Mouse (Mus musculus) midbrain, embryonic 15.5 days (tissue): ENCODE data around the gene Slain1. TPM values are rescaled to one million over a fixed set of nuclear protein-coding genes. Genes with fewer than 3 reads are reported as not detected.
A peak's percentile ranks its signal among the peaks of the same experiment; 100 is the strongest.

ENCODE experiments used
- ATAC-seq: fragments of 200-750 bp; cut with Nextera tagmentation; replicated peaks from 2 replicates; pipeline ENCODE4 v1.8.0; 2017; ENCODE audit warnings: moderate TSS enrichment
- H3K27ac ChIP-seq: fragments of 300-500 bp; sonication (generic); 2 replicates; pipeline ENCODE4 v1.5.1; 2015; ENCODE audit warnings: mild to moderate bottlenecking, inconsistent platforms
- H3K27me3 ChIP-seq: fragments of 300-500 bp; sonication (generic); replicated peaks from 2 replicates; pipeline ENCODE4 v1.6.1; 2015; ENCODE audit warnings: inconsistent platforms
- H3K36me3 ChIP-seq: fragments of 300-500 bp; sonication (generic); replicated peaks from 2 replicates; pipeline ENCODE4 v1.6.1; 2015; ENCODE audit warnings: inconsistent platforms
- H3K4me1 ChIP-seq: fragments of 300-500 bp; sonication (generic); 2 replicates; pipeline ENCODE4 v1.6.1; 2015; ENCODE audit warnings: inconsistent platforms
- H3K4me2 ChIP-seq: fragments of 300-500 bp; sonication (generic); 2 replicates; pipeline ENCODE4 v1.6.1; 2015; ENCODE audit warnings: inconsistent platforms, mild to moderate bottlenecking, moderate library complexity
- H3K4me3 ChIP-seq: fragments of 300-500 bp; sonication (generic); 2 replicates; pipeline ENCODE4 v1.5.1; 2015; ENCODE audit warnings: mild to moderate bottlenecking, inconsistent platforms
- H3K9ac ChIP-seq: fragments of 300-500 bp; sonication (generic); 2 replicates; pipeline ENCODE4 v1.6.1; 2015; ENCODE audit warnings: mild to moderate bottlenecking, inconsistent platforms
- H3K9me3 ChIP-seq: fragments of 300-500 bp; sonication (generic); 2 replicates; pipeline ENCODE4 v1.6.1; 2016; ENCODE audit warnings: inconsistent platforms
- WGBS: fragments of 180-500 bp; shearing (Covaris S2); methylation state at CpG from one replicate; pipeline ENCODE4 v1.1.7; 2015; ENCODE audit warnings: mixed read lengths; 5-methylcytosine and 5-hydroxymethylcytosine counted together
- polyA plus RNA-seq: library from polyadenylated mRNA; unstranded; fragments of >200 nt; fragmentation: Nextera tagmentation; extraction: Ambion mirVana; gene quantifications from 2 replicates; pipeline ENCODE4 v1.2.1, GENCODE M21; 2015

Slain1 gene
- polyA plus RNA-seq, 1 experiment from 2014 or later, result 21.7 TPM

GRCm38 (mm10) chr14:103679395-103680217, 29.6 kb downstream of the Slain1 start:
- peak overlapping the region; percentile 26 for H3K4me2 ChIP-seq
- no peaks in the 10 kb centered on the region for H3K27me3 ChIP-seq
- WGBS, result 15% methylated on average over 18 of the region's 18 CpGs
- peak; percentile 65 for ATAC-seq
- H3K4me3 ChIP-seq, result no peak overlapping the region
- H3K4me1 ChIP-seq, result peaks cover 54% of the 10 kb centered on the region
- peak overlapping the region; percentile 66 for H3K27ac ChIP-seq
- H3K36me3 ChIP-seq, result no peaks in the 10 kb centered on the region
- H3K9ac ChIP-seq, result no peak overlapping the region
- H3K9me3 ChIP-seq, result no peaks in the 10 kb centered on the region

DNA sequence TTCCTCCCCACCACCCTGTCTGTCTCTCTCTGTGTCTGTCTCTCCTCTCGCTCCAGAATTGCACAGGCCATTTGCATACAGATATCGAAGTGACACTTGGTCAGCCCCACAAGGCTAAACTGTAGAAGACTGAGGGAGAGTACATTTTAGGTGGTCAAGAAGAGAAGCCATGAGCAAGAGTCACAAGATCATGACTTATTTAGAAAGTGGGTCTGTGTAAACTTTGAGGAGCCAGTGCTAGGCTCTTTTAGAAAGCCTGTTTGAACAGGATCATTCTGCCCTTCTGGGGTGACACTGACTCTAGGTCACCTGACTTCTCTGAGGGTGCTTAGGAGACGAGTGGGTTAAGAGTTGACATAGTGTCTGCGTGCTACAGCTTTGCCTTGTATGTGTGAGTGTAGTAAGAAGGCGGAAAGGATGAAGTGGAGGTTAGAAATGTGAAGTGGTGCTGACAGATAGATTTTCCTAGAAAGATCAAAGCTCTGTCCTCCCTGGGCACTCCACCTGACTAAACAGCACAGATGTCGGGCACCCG, 30.3 kb downstream of the Slain1 start:
- H3K27ac ChIP-seq, result peak overlapping the region; percentile 66; the same call in 1 of the 2 replicates
- WGBS, result 51% methylated on average over 7 of the region's 7 CpGs
- H3K27me3 ChIP-seq, result no peaks in the 10 kb centered on the region
- H3K9ac ChIP-seq, result no peak overlapping the region
- H3K4me3 ChIP-seq, result no peak overlapping the region
- H3K9me3 ChIP-seq, result no peaks in the 10 kb centered on the region
- peaks cover 54% of the 10 kb centered on the region for H3K4me1 ChIP-seq
- peak; percentile 28; the same call in 1 of the 2 replicates for ATAC-seq
- peak overlapping the region; percentile 26 for H3K4me2 ChIP-seq
- no peaks in the 10 kb centered on the region for H3K36me3 ChIP-seq

GRCm38 (mm10) chr14:103682633-103683390, 32.8 kb downstream of the Slain1 start:
- H3K4me1 ChIP-seq, result peaks cover 54% of the 10 kb centered on the region
- H3K4me2 ChIP-seq, result no peak overlapping the region
- WGBS, result 28% methylated on average over 9 of the region's 9 CpGs
- H3K36me3 ChIP-seq, result 0 out of 2 replicates have a peak, but pooled peaks cover 9% of the 10 kb centered on the region
- ATAC-seq, result no peak
- no peak overlapping the region for H3K27ac ChIP-seq
- H3K4me3 ChIP-seq, result no peak overlapping the region
- H3K9me3 ChIP-seq, result no peaks in the 10 kb centered on the region
- H3K27me3 ChIP-seq, result no peaks in the 10 kb centered on the region
- no peak overlapping the region for H3K9ac ChIP-seq

- Histone ChIP-seq H3K36me3 (peaks cover 18% of the 10 kb centered on the region; the same call in 1 of the 2 replicates), H3K9ac (no peak overlapping the region), H3K4me1 (peaks cover 16% of the 10 kb centered on the region), H3K4me2 (no peak overlapping the region), H3K9me3 (no peaks in the 10 kb centered on the region), H3K27ac (no peak overlapping the region), H3K4me3 (no peak overlapping the region), H3K27me3 (no peaks in the 10 kb centered on the region)
- no peak for ATAC-seq
- 98% methylated on average over 2 of the region's 2 CpGs for WGBS
Measured at GRCm38 (mm10) chr14:103686994-103687393, 37.0 kb downstream of the Slain1 start.

GRCm38 (mm10) chr14:103694295-103694694, 44.3 kb downstream of the Slain1 start:
- WGBS, result 46% methylated on average over 1 of the region's 1 CpGs
- H3K4me3 ChIP-seq, result no peak overlapping the region
- H3K9ac ChIP-seq, result no peak overlapping the region
- H3K4me2 ChIP-seq, result no peak overlapping the region
- peaks cover 19% of the 10 kb centered on the region for H3K36me3 ChIP-seq
- H3K4me1 ChIP-seq, result no peaks in the 10 kb centered on the region
- no peaks in the 10 kb centered on the region for H3K27me3 ChIP-seq
- ATAC-seq, result peak; percentile 57
- H3K9me3 ChIP-seq, result no peaks in the 10 kb centered on the region
- H3K27ac ChIP-seq, result no peak overlapping the region

- H3K9me3 ChIP-seq, result no peaks in the 10 kb centered on the region
- H3K4me1 ChIP-seq, result no peaks in the 10 kb centered on the region
- H3K9ac ChIP-seq, result no peak overlapping the region
- H3K27ac ChIP-seq, result no peak overlapping the region
- 92% methylated on average over 3 of the region's 3 CpGs for WGBS
- no peak overlapping the region for H3K4me3 ChIP-seq
- peaks cover 22% of the 10 kb centered on the region for H3K36me3 ChIP-seq
- no peak overlapping the region for H3K4me2 ChIP-seq
- no peaks in the 10 kb centered on the region for H3K27me3 ChIP-seq
- no peak for ATAC-seq
Measured at GRCm38 (mm10) chr14:103695620-103696019, 45.6 kb downstream of the Slain1 start.

DNA sequence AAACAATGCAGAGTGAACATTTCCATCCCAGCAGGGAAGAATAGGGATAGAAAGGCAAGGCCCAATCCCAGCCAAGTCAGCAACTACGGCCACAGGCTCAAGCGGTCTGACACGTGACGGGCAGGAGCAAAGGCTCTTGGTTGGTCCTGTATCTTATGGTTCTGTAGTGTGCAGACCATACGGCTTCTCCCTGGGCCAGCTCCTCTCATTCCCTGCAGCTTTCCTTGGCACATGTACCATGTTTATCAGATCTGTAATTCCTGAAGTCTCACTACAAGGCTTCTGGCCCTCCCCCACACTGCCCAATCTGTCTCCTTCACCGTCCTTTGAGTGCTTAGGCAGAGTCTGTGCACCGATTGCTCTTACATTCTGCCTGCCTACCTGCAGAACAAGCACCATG, 47.1 kb downstream of the Slain1 start:
- WGBS, result 93% methylated on average over 7 of the region's 7 CpGs
- ATAC-seq, result no peak
- no peak overlapping the region for H3K4me3 ChIP-seq
- H3K9ac ChIP-seq, result no peak overlapping the region
- H3K4me1 ChIP-seq, result no peaks in the 10 kb centered on the region
- H3K27me3 ChIP-seq, result no peaks in the 10 kb centered on the region
- H3K9me3 ChIP-seq, result no peaks in the 10 kb centered on the region
- H3K27ac ChIP-seq, result no peak overlapping the region
- no peak overlapping the region for H3K4me2 ChIP-seq
- peaks cover 26% of the 10 kb centered on the region for H3K36me3 ChIP-seq

DNA sequence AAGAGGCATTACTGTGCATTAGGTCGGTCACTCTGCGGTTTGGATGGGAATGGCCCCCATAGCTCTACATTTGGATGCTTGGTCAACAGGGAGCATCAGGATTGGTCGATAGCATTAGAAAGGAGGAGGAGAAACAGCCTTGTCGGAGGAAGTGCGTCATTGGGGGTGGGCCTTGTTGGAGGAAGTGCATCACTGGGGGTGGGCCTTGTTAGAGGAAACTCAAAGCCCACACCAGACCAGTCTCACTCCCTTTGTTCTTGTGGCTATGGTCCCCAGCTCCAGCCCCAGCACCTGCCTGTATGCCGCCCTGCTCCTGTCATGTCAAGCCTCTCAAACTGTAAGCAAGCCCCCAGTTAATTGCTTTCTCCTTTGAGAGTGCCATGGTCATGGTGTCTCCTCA, 49.3 kb downstream of the Slain1 start:
- 96% methylated on average over 6 of the region's 6 CpGs for WGBS
- no peaks in the 10 kb centered on the region for H3K27me3 ChIP-seq
- H3K9me3 ChIP-seq, result no peaks in the 10 kb centered on the region
- H3K36me3 ChIP-seq, result peaks cover 42% of the 10 kb centered on the region
- ATAC-seq, result no peak
- H3K27ac ChIP-seq, result no peak overlapping the region
- no peak overlapping the region for H3K4me3 ChIP-seq
- no peaks in the 10 kb centered on the region for H3K4me1 ChIP-seq
- no peak overlapping the region for H3K9ac ChIP-seq
- H3K4me2 ChIP-seq, result no peak overlapping the region

DNA sequence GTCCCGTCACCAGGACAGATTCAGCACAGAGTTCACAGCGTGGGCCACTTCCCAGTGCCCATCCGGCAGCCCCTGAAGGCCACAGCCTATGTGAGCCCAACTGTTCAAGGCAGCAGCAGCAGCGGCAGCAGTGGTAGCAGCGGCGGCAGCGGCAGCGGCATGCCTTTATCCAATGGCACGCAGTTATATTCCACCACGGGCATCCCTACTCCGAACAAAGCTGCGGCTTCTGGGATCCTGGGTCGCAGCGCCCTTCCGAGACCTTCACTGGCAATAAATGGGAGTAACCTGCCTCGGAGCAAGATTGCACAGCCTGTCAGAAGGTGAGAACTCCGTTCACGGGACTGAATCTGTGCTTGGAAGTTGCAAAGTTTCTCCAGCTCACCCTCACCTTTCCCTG, 52.5 kb downstream of the Slain1 start:
- H3K4me3 ChIP-seq, result no peak overlapping the region
- H3K27me3 ChIP-seq, result no peaks in the 10 kb centered on the region
- H3K36me3 ChIP-seq, result peaks cover 30% of the 10 kb centered on the region
- ATAC-seq, result no peak
- no peaks in the 10 kb centered on the region for H3K4me1 ChIP-seq
- H3K9me3 ChIP-seq, result no peaks in the 10 kb centered on the region
- no peak overlapping the region for H3K9ac ChIP-seq
- H3K27ac ChIP-seq, result no peak overlapping the region
- WGBS, result 96% methylated on average over 18 of the region's 18 CpGs
- no peak overlapping the region for H3K4me2 ChIP-seq

- no peak overlapping the region for H3K4me2 ChIP-seq
- H3K36me3 ChIP-seq, result peaks cover 25% of the 10 kb centered on the region
- no peak overlapping the region for H3K4me3 ChIP-seq
- H3K27me3 ChIP-seq, result no peaks in the 10 kb centered on the region
- H3K9ac ChIP-seq, result no peak overlapping the region
- ATAC-seq, result no peak
- no peaks in the 10 kb centered on the region for H3K4me1 ChIP-seq
- H3K9me3 ChIP-seq, result no peaks in the 10 kb centered on the region
- WGBS, result 79% methylated on average over 13 of the region's 13 CpGs
- H3K27ac ChIP-seq, result no peak overlapping the region
Measured at GRCm38 (mm10) chr14:103704771-103705170, 54.7 kb downstream of the Slain1 start.

DNA sequence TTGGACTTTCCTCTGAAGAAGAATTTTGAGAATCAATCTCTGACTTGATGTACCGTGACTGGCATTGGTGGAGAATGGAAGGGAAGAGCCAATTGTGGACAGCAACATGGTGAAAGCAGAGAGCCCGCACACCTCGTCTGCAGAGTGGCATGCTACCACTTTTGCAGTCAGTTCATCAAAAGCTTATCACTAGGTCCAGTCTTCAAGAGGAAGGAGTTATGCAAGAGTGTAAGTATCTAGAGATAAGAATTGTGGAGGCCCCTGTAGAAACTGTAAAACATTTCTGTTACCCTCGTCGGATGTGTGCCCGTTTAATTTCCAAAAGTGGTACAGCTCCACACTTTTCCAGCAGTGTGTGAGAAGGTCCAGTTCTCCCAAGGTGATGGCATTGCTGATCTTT, 56.3 kb downstream of the Slain1 start:
- H3K27me3 ChIP-seq, result no peaks in the 10 kb centered on the region
- no peak for ATAC-seq
- no peak overlapping the region for H3K4me2 ChIP-seq
- no peak overlapping the region for H3K27ac ChIP-seq
- WGBS, result 94% methylated on average over 6 of the region's 6 CpGs
- no peak overlapping the region for H3K9ac ChIP-seq
- H3K36me3 ChIP-seq, result peaks cover 19% of the 10 kb centered on the region
- no peaks in the 10 kb centered on the region for H3K4me1 ChIP-seq
- H3K9me3 ChIP-seq, result no peaks in the 10 kb centered on the region
- H3K4me3 ChIP-seq, result no peak overlapping the region

DNA sequence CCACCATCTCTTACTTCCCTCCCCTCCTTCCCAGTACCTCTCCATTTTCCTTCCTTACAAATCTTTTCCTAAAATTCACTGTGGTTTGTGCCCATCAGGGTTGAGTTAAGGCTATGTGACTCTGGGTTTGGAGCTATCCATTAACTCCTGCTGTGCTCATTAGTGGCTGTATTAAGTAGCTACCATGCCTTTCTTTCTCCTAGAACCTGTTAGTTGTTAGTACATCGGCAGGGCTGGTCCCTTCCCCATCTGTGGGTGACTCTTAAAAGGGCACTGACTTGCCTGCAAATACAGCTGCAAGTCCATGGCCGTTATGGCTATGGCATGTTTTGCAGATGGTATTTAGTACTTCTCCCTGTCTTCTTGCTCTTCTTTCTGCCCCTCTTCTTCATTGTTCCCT, 58.6 kb downstream of the Slain1 start:
- Histone ChIP-seq H3K9me3 (no peaks in the 10 kb centered on the region), H3K4me3 (no peak overlapping the region), H3K4me2 (no peak overlapping the region), H3K27me3 (no peaks in the 10 kb centered on the region), H3K9ac (no peak overlapping the region), H3K36me3 (peaks cover 6% of the 10 kb centered on the region; the same call in 1 of the 2 replicates), H3K4me1 (no peaks in the 10 kb centered on the region), H3K27ac (no peak overlapping the region)
- ATAC-seq, result no peak
- 74% methylated on average over 2 of the region's 2 CpGs for WGBS
